Mouse (Mus musculus): Measurements from ENCODE around the gene Tmprss2.

- TF ChIP-seq CTCF (IDR thresholded peaks at IDR 0.05; ENCODE audit: borderline replicate concordance, control insufficient read depth, extremely low read depth, insufficient read depth, low read length, poor library complexity) (no peak), POLR2A (IDR thresholded peaks at IDR 0.05; ENCODE audit: control insufficient read depth, extremely low read depth, insufficient read depth, low read length, poor library complexity) (no peak)
Measured at GRCm38 (mm10) chr16:97569426-97569825, 41.6 kb downstream of the Tmprss2 start.

Data from thymus, adult 2 months (tissue).